Mouse (Mus musculus) telencephalon, adult 2 months (tissue): Measurements from ENCODE around the gene Gm17482.

Source experiments
- DNase-seq: peaks from one replicate; pipeline ENCODE4 v3.0.0-alpha.2; 2011; ENCODE audit warnings: low read depth, low spot score

Gene Gm17482

GRCm38 (mm10) chr6:115291823-115292222, 64.7 kb downstream of the Gm17482 start:
- DNase-seq: peak; percentile 80

GRCm38 (mm10) chr6:115292621-115293020, 65.5 kb downstream of the Gm17482 start:
- DNase-seq: peak; percentile 84

GRCm38 (mm10) chr6:115293877-115294276, 66.7 kb downstream of the Gm17482 start:
- DNase-seq: no peak

GRCm38 (mm10) chr6:115307134-115307533, 80.0 kb downstream of the Gm17482 start:
- DNase-seq: no peak
